Comparison of ENCODE assay signal across 21 mouse cellular contexts in genomic region chr6:38194046-38194445, GRCm38 (mm10). TPM values are rescaled to one million over a fixed set of nuclear protein-coding genes. Genes with fewer than 3 reads are reported as not detected.
DNase-seq lines count a peak whose midpoint lies in the region; ATAC-seq and TF ChIP-seq lines count a peak whose summit lies in the region.
"Had no signal": no experiment of that assay in that cellular context is flagged by ENCODE, and none has a peak within 500 bp of the region (broad histone marks: within the 10 kb centered on the region; RNA-seq: fewer than 3 reads in every experiment).

No protein-coding gene starts in this region.

- H3K4me3 ChIP-seq in kidney, adult 2 months (ENCODE audit: insufficient read depth, low read depth, low read length) = no peak overlapping the region
- H3K4me3 ChIP-seq in kidney, embryonic 15.5 days (replicated peaks) = no peak overlapping the region
- H3K4me3 ChIP-seq: embryonic facial prominence, embryonic 12.5 days; erythroblast, embryonic 14.5 days; forebrain, embryonic 13.5 days; heart, embryonic 13.5 days; left cerebral cortex, adult 2 months; megakaryocyte, embryonic 14.5 days had no signal

- no peaks in the 10 kb centered on the region for H3K9me3 ChIP-seq in kidney, embryonic 15.5 days (replicated peaks)
- H3K9me3 ChIP-seq: embryonic facial prominence, embryonic 12.5 days; forebrain, embryonic 13.5 days; heart, embryonic 13.5 days; megakaryocyte, embryonic 14.5 days had no signal

- DNase-seq in kidney, adult 2 months = peak; percentile 21
- peak; percentile 59 for DNase-seq in MN1 (ENCODE audit: low spot score)
- DNase-seq in lung, adult 18-20 months = peak; percentile 33 to 47
- DNase-seq in lung, postnatal 25 days (ENCODE audit: low spot score) = peak; percentile 39
- no peak for DNase-seq in gastrocnemius, adult 8-10 months (ENCODE audit: low spot score in 2 of 2)
- DNase-seq in urinary bladder, postnatal 4 days (ENCODE audit: low spot score in 2 of 2) = no peak
- DNase-seq: adrenal gland, adult 2 months; cerebellum, postnatal 10 days; heart, postnatal 36 days; layer of hippocampus, adult 9-11 months; left cerebral cortex, postnatal 4 days; liver had no signal

- H3K27ac ChIP-seq in kidney, adult 2 months (ENCODE audit: insufficient read depth, low read depth, low read length) = no peak overlapping the region
- no peak overlapping the region for H3K27ac ChIP-seq in kidney, embryonic 15.5 days
- H3K27ac ChIP-seq: embryonic facial prominence, embryonic 12.5 days; forebrain, embryonic 13.5 days; heart, embryonic 13.5 days; hindbrain, postnatal 0 days; left cerebral cortex, adult 2 months had no signal

- no peak for TF ChIP-seq POLR2A in kidney, adult 2 months (IDR thresholded peaks at IDR 0.05; ENCODE audit: low read depth, low read length)

- H3K36me3 ChIP-seq in kidney, adult 2 months (ENCODE audit: control insufficient read depth, insufficient read depth, low read length) = no peaks in the 10 kb centered on the region
- peaks cover 51% of the 10 kb centered on the region for H3K36me3 ChIP-seq in kidney, embryonic 15.5 days

- no peaks in the 10 kb centered on the region for H3K27me3 ChIP-seq in kidney, adult 2 months (replicated peaks; ENCODE audit: control insufficient read depth, insufficient read depth, low read length)
- H3K27me3 ChIP-seq in kidney, embryonic 15.5 days = no peaks in the 10 kb centered on the region
- H3K27me3 ChIP-seq: embryonic facial prominence, embryonic 12.5 days; forebrain, embryonic 13.5 days; heart, embryonic 13.5 days had no signal

- no peak for TF ChIP-seq CTCF in kidney, adult 2 months (conservative IDR thresholded peaks at IDR 0.05; ENCODE audit: insufficient read depth, insufficient read length, low read depth, low read length)

- no peak for ATAC-seq in kidney, embryonic 15.5 days (replicated peaks; ENCODE audit: low FRiP score)
- ATAC-seq: forebrain, embryonic 13.5 days; hindbrain, postnatal 0 days; intestine, postnatal 0 days had no signal

- H3K4me1 ChIP-seq in kidney, adult 2 months (ENCODE audit: control insufficient read depth, insufficient read depth, low read length) = no peaks in the 10 kb centered on the region
- H3K4me1 ChIP-seq in kidney, embryonic 15.5 days = peaks cover 10% of the 10 kb centered on the region
- H3K4me1 ChIP-seq: forebrain, embryonic 13.5 days; megakaryocyte, embryonic 14.5 days had no signal

- no peak overlapping the region for H3K9ac ChIP-seq in kidney, embryonic 15.5 days
- H3K9ac ChIP-seq: embryonic facial prominence, embryonic 12.5 days; forebrain, embryonic 13.5 days; heart, embryonic 13.5 days had no signal

- whole genome bisulfite sequencing in kidney, adult 2 months = 78% methylated on average over 7 of the region's 7 CpGs
- WGBS in kidney, embryonic 15.5 days = 84% methylated on average over 7 of the region's 7 CpGs

- H3K4me2 ChIP-seq in kidney, embryonic 15.5 days = no peak overlapping the region
- H3K4me2 ChIP-seq: embryonic facial prominence, embryonic 12.5 days; forebrain, embryonic 13.5 days; heart, embryonic 13.5 days had no signal

RNA-seq across cellular contexts. Expression of gene D630045J12Rik, which starts 59.8 kb away (rescaled TPM):
- 31.1 and 37.5 TPM in 2 replicates for polyA plus RNA-seq in kidney, adult 2 months (2012; rRNA removed)
- polyA plus RNA-seq in kidney, embryonic 15.5 days (2015; fragmentation: Nextera tagmentation; extraction: Ambion mirVana) = 6.7 and 7.8 TPM in 2 replicates
- total RNA-seq in gastrocnemius, adult 8-10 months (2022) = under 1 TPM; 0.15 to 0.73 (median 0.24) TPM

Comparison
In these comparisons a context has a peak if more than half of its experiments do, and no peak if none do; other contexts are left out.
1. DNase-seq: peak in kidney, adult 2 months (single experiment), MN1 (single experiment), lung, adult 18-20 months (2 of 2) and lung, postnatal 25 days (single experiment); none in gastrocnemius, adult 8-10 months (0 of 2) and urinary bladder, postnatal 4 days (0 of 2).